Mouse (Mus musculus): ENCODE results near the gene Pkd1. TPM values are rescaled to one million over a fixed set of nuclear protein-coding genes. Genes with fewer than 3 reads are reported as not detected.

The Pkd1 gene
- polyA plus RNA-seq, 1 experiment from 2014 or later = 12.3 TPM

DNA sequence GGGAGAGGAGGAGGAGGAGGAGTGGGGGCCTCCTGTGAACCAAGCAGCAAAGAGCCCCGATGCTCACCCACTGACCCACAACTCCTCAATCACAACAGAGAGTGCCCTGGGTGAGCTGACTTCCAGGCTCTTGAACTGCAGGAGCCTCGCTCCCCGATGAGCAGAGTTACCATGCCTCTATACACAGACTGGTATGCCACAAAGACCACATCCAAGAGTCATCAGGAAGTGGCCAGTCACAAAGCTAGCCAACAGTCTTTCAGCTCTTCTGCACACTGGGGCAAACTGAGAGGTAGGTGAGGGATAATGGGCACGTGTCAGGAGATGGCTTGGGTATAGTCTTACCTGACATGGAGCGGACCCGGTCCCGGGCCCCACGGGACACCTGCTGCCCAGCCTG, 54.3 kb downstream of the Pkd1 start:
- H3K36me3 ChIP-seq = peaks cover 99% of the 10 kb centered on the region
- H3K27me3 ChIP-seq (ENCODE audit: insufficient read depth, poor library complexity, severe bottlenecking) = no peaks in the 10 kb centered on the region; the same call in 1 of the 2 replicates
- H3K9me3 ChIP-seq = no peaks in the 10 kb centered on the region
- WGBS = 86% methylated on average over 8 of the region's 8 CpGs
- DNase-seq (ENCODE audit: low spot score) = no peak
- H3K27ac ChIP-seq = no peak overlapping the region
- no peaks in the 10 kb centered on the region for H3K4me1 ChIP-seq
- H3K4me3 ChIP-seq = no peak overlapping the region

GRCm38 (mm10) chr17:24604557-24604956, 54.9 kb downstream of the Pkd1 start:
- H3K4me1 ChIP-seq = no peaks in the 10 kb centered on the region
- no peak overlapping the region for H3K4me3 ChIP-seq
- no peaks in the 10 kb centered on the region for H3K9me3 ChIP-seq
- H3K27me3 ChIP-seq (ENCODE audit: insufficient read depth, poor library complexity, severe bottlenecking) = no peaks in the 10 kb centered on the region; the same call in 1 of the 2 replicates
- WGBS = 83% methylated on average over 3 of the region's 3 CpGs
- no peak for DNase-seq (ENCODE audit: low spot score)
- H3K27ac ChIP-seq = no peak overlapping the region
- H3K36me3 ChIP-seq = peaks cover 97% of the 10 kb centered on the region

- H3K4me3 ChIP-seq = no peak overlapping the region
- 85% methylated on average over 4 of the region's 4 CpGs for WGBS
- no peak for DNase-seq (ENCODE audit: low spot score)
- peaks cover 79% of the 10 kb centered on the region for H3K36me3 ChIP-seq
- H3K27me3 ChIP-seq (ENCODE audit: insufficient read depth, poor library complexity, severe bottlenecking) = no peaks in the 10 kb centered on the region; the same call in 1 of the 2 replicates
- peaks cover 6% of the 10 kb centered on the region; the same call in 1 of the 2 replicates for H3K4me1 ChIP-seq
- H3K9me3 ChIP-seq = no peaks in the 10 kb centered on the region
- H3K27ac ChIP-seq = no peak overlapping the region
Observed at GRCm38 (mm10) chr17:24608370-24608769, 58.7 kb downstream of the Pkd1 start.

- WGBS = 76% methylated on average over 8 of the region's 8 CpGs
- peaks cover 6% of the 10 kb centered on the region; the same call in 1 of the 2 replicates for H3K4me1 ChIP-seq
- H3K27ac ChIP-seq = no peak overlapping the region
- H3K36me3 ChIP-seq = peaks cover 80% of the 10 kb centered on the region
- DNase-seq (ENCODE audit: low spot score) = no peak
- no peaks in the 10 kb centered on the region for H3K9me3 ChIP-seq
- no peak overlapping the region for H3K4me3 ChIP-seq
- H3K27me3 ChIP-seq (ENCODE audit: insufficient read depth, poor library complexity, severe bottlenecking) = no peaks in the 10 kb centered on the region; the same call in 1 of the 2 replicates
Observed at GRCm38 (mm10) chr17:24608874-24609273, 59.2 kb downstream of the Pkd1 start.

DNA sequence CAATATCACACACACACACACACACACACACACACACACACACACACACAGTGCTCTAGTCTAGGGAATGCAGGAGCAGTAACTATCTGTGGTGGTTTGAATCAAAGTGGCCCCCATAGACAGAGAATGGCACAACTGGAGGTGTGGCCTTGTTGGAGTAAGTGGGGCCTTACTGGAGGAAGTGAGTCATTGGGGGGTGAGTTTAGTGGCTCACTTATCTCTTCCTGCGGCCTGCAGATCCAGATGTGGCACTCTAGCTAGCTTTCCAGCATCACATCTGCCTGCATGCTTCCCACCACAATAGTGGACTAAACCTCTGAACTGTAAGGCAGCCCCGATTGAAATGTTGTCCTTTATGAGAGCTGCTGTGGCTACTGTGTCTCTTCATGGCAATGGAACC, 61.1 kb downstream of the Pkd1 start:
- Histone ChIP-seq H3K36me3 (peaks cover 80% of the 10 kb centered on the region), H3K27me3 (ENCODE audit: insufficient read depth, poor library complexity, severe bottlenecking) (no peaks in the 10 kb centered on the region; the same call in 1 of the 2 replicates), H3K4me1 (peaks cover 6% of the 10 kb centered on the region; the same call in 1 of the 2 replicates), H3K27ac (0 out of 2 replicates have a peak overlapping the region, but pooled peaks have one; percentile 56), H3K9me3 (no peaks in the 10 kb centered on the region), H3K4me3 (no peak overlapping the region)
- no peak for DNase-seq (ENCODE audit: low spot score)
- WGBS = 46% methylated on average over 2 of the region's 2 CpGs

- DNase-seq (ENCODE audit: low spot score) = peak; percentile 85
- H3K4me1 ChIP-seq = peaks cover 3% of the 10 kb centered on the region; the same call in 1 of the 2 replicates
- H3K27me3 ChIP-seq (ENCODE audit: insufficient read depth, poor library complexity, severe bottlenecking) = no peaks in the 10 kb centered on the region; the same call in 1 of the 2 replicates
- 83% methylated on average over 14 of the region's 14 CpGs for WGBS
- H3K9me3 ChIP-seq = no peaks in the 10 kb centered on the region
- H3K36me3 ChIP-seq = peaks cover 93% of the 10 kb centered on the region
- peak overlapping the region; percentile 16; the same call in 1 of the 2 replicates for H3K27ac ChIP-seq
- H3K4me3 ChIP-seq = no peak overlapping the region
Observed at GRCm38 (mm10) chr17:24617561-24618194, 68.0 kb downstream of the Pkd1 start.

- Histone ChIP-seq H3K9me3 (no peaks in the 10 kb centered on the region), H3K27me3 (ENCODE audit: insufficient read depth, poor library complexity, severe bottlenecking) (no peaks in the 10 kb centered on the region; the same call in 1 of the 2 replicates), H3K4me1 (no peaks in the 10 kb centered on the region), H3K36me3 (peaks cover 98% of the 10 kb centered on the region), H3K4me3 (no peak overlapping the region), H3K27ac (no peak overlapping the region)
- DNase-seq (ENCODE audit: low spot score) = no peak
- 90% methylated on average over 8 of the region's 8 CpGs for WGBS
Observed at GRCm38 (mm10) chr17:24625472-24625871, 75.8 kb downstream of the Pkd1 start.

DNA sequence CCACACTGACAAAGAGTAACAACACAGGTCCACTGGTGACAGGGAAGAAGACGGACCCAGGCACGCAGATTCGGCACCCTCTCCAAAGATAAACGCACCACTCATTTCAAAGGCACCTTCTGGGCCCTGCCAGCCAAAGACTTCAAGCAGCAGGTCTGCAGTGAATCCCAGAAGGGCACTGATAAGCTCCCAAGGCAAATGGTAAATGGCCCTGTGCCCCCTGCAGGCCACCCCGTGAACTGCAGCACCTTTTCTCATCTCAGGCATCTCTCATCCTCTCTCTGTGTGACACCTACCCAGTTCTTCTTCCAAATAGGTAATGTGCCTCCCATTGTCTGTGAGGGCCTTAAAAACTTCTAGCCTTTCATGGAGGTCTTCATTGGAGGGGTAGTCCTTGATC, 79.0 kb downstream of the Pkd1 start:
- no peak overlapping the region for H3K4me3 ChIP-seq
- 24% methylated on average over 5 of the region's 5 CpGs for WGBS
- H3K27ac ChIP-seq = no peak overlapping the region
- peaks cover 16% of the 10 kb centered on the region for H3K4me1 ChIP-seq
- DNase-seq (ENCODE audit: low spot score) = peak; percentile 89
- H3K36me3 ChIP-seq = peaks cover 73% of the 10 kb centered on the region
- no peaks in the 10 kb centered on the region for H3K9me3 ChIP-seq
- H3K27me3 ChIP-seq (ENCODE audit: insufficient read depth, poor library complexity, severe bottlenecking) = peaks cover 1% of the 10 kb centered on the region; the same call in 1 of the 2 replicates

DNA sequence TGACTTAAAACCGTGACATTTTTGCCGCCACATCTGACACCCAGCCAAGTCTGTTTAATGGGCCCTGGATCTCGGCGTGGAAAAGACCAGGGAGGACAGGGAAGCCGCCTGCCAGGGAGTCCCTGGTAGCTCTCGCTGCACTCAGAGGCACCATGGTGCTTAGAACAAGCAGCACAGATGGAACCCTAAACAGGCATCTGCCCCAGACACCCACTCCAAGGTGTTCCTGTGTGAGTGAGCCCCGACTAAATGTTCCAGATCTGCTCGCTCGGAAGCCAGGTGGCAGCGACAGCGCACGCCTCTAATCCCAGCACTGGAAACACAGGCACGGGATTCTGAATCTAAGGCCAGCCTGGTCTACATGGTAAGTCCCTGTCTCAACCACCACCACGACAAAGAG, 80.4 kb downstream of the Pkd1 start:
- WGBS = 89% methylated on average over 14 of the region's 14 CpGs

GRCm38 (mm10) chr17:24632167-24632812, 82.7 kb downstream of the Pkd1 start, which contains the start of the genes Tsc2 and Nthl1:
Gene Tsc2 (minus strand): TSS chr17:24632630.
Gene Nthl1 (plus strand): TSS chr17:24632680.
- DNase-seq (ENCODE audit: low spot score) = peak; percentile 96
- Histone ChIP-seq H3K27ac (peak within 1 kb of the TSS; percentile 90), H3K36me3 (peaks cover 38% of the 10 kb centered on the region), H3K4me3 (peak within 1 kb of the TSS; percentile 75), H3K4me1 (peaks cover 39% of the 10 kb centered on the region), H3K9me3 (no peaks in the 10 kb centered on the region), H3K27me3 (ENCODE audit: insufficient read depth, poor library complexity, severe bottlenecking) (peaks cover 28% of the 10 kb centered on the region)
- 2% methylated on average over 51 of the region's 51 CpGs for WGBS

More for the DNA sequence above, 80.4 kb downstream of the Pkd1 start:
- Histone ChIP-seq H3K27me3 (ENCODE audit: insufficient read depth, poor library complexity, severe bottlenecking) (peaks cover 16% of the 10 kb centered on the region), H3K9me3 (no peaks in the 10 kb centered on the region), H3K4me1 (peaks cover 25% of the 10 kb centered on the region), H3K4me3 (no peak overlapping the region), H3K36me3 (peaks cover 59% of the 10 kb centered on the region), H3K27ac (no peak overlapping the region)
- no peak for DNase-seq (ENCODE audit: low spot score)

- no peak for DNase-seq (ENCODE audit: low spot score)
- H3K27ac ChIP-seq = peak overlapping the region; percentile 90
- WGBS = 9% methylated on average over 22 of the region's 22 CpGs
- H3K27me3 ChIP-seq (ENCODE audit: insufficient read depth, poor library complexity, severe bottlenecking) = peaks cover 33% of the 10 kb centered on the region
- peak overlapping the region; percentile 75 for H3K4me3 ChIP-seq
- no peaks in the 10 kb centered on the region for H3K9me3 ChIP-seq
- peaks cover 42% of the 10 kb centered on the region for H3K4me1 ChIP-seq
- peaks cover 31% of the 10 kb centered on the region for H3K36me3 ChIP-seq
Observed at GRCm38 (mm10) chr17:24632813-24633449, 83.3 kb downstream of the Pkd1 start.

DNA sequence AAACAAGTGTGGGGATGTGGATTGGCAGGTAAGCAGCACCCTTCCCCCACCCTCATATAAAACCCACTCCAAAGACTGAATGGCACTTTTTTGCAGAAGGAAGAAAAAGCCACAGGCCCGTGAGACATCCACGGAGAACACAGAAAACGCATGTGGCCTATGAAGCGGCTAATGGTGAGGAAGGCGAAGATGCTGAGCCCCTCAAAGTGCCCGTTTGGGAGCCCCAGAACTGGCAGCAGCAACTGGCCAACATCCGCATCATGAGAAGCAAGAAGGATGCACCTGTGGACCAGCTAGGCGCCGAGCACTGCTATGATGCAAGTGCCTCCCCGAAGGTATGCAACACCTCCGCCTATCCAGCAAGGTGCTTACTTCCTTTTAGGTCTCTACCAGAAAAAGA, 84.2 kb downstream of the Pkd1 start:
- H3K27me3 ChIP-seq (ENCODE audit: insufficient read depth, poor library complexity, severe bottlenecking) = peaks cover 42% of the 10 kb centered on the region
- no peak overlapping the region for H3K4me3 ChIP-seq
- H3K36me3 ChIP-seq = peaks cover 29% of the 10 kb centered on the region
- 95% methylated on average over 11 of the region's 11 CpGs for WGBS
- no peak for DNase-seq (ENCODE audit: low spot score)
- peaks cover 45% of the 10 kb centered on the region for H3K4me1 ChIP-seq
- H3K27ac ChIP-seq = 0 out of 2 replicates have a peak overlapping the region, but pooled peaks have one; percentile 90
- no peaks in the 10 kb centered on the region for H3K9me3 ChIP-seq

DNA sequence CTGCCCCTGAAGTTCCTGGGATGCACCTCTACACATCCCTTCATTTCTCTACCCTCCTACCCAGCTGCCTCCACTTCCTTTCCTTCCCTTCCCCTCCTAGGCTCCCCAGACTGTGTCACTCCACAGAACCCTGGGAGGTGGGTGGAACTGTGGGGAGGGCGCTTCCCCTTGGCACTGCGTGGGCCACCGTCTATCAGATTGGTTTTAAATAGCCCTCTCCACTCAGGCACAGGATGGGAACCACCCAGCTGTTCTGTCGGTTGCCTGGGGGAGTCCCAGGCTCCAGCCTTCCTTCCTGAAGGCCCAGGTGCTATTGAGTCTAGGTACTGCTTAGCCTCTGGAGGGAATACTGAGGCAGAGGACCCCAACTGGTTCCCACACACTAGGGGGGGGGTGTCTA, 85.4 kb downstream of the Pkd1 start:
- Histone ChIP-seq H3K4me3 (no peak overlapping the region), H3K27ac (no peak overlapping the region; the same call in 1 of the 2 replicates), H3K9me3 (no peaks in the 10 kb centered on the region), H3K4me1 (peaks cover 57% of the 10 kb centered on the region), H3K27me3 (ENCODE audit: insufficient read depth, poor library complexity, severe bottlenecking) (peaks cover 54% of the 10 kb centered on the region), H3K36me3 (peaks cover 30% of the 10 kb centered on the region)
- DNase-seq (ENCODE audit: low spot score) = no peak
- WGBS = 75% methylated on average over 4 of the region's 4 CpGs
